ENCODE assay signal across 8 mouse cellular contexts in genomic region chr7:44586518-44586917, GRCm38 (mm10). TPM values are rescaled to one million over a fixed set of nuclear protein-coding genes. Genes with fewer than 3 reads are reported as not detected.
DNase-seq lines count a peak whose midpoint lies in the region; ATAC-seq and TF ChIP-seq lines count a peak whose summit lies in the region.

No protein-coding gene starts in this region.

- H3K9ac ChIP-seq in kidney, postnatal 0 days (ENCODE audit: low read depth, low read length), result no peak overlapping the region
- peak overlapping the region; percentile 1; the same call in 1 of the 2 replicates for H3K9ac ChIP-seq in intestine, embryonic 16.5 days (ENCODE audit: low read depth, low read length)
- H3K9ac ChIP-seq in midbrain, embryonic 11.5 days (ENCODE audit: low read length), result peak overlapping the region; percentile 65

- H3K36me3 ChIP-seq in kidney, postnatal 0 days (ENCODE audit: insufficient read depth, low read length), result no peaks in the 10 kb centered on the region
- no peaks in the 10 kb centered on the region for H3K36me3 ChIP-seq in intestine, embryonic 16.5 days (ENCODE audit: control insufficient read depth, insufficient read depth, low read length)
- no peaks in the 10 kb centered on the region for H3K36me3 ChIP-seq in midbrain, embryonic 11.5 days (ENCODE audit: control insufficient read depth, insufficient read depth, low read length)

- H3K4me3 ChIP-seq in kidney, postnatal 0 days (replicated peaks; ENCODE audit: low read depth, low read length), result 0 out of 2 replicates have a peak overlapping the region, but pooled peaks have one; percentile 2
- peak overlapping the region; percentile 43 for H3K4me3 ChIP-seq in cortical plate, adult 2 months (ENCODE audit: insufficient read depth, low read length)
- H3K4me3 ChIP-seq in intestine, embryonic 16.5 days (ENCODE audit: low read length), result peak overlapping the region; percentile 25
- peak overlapping the region; percentile 35 for H3K4me3 ChIP-seq in midbrain, embryonic 11.5 days (ENCODE audit: low read depth, low read length)
- H3K4me3 ChIP-seq in lung, adult 2 months (replicated peaks; ENCODE audit: extremely low read depth, low read depth, low read length), result no peak overlapping the region

- no peak for TF ChIP-seq CTCF in kidney, postnatal 0 days (IDR thresholded peaks at IDR 0.05; ENCODE audit: low read depth)
- no peak for TF ChIP-seq CTCF in cortical plate, adult 2 months (IDR thresholded peaks at IDR 0.05; ENCODE audit: extremely low read depth, insufficient read depth, low read length)
- TF ChIP-seq CTCF in lung, adult 2 months (IDR thresholded peaks at IDR 0.05; ENCODE audit: insufficient read depth, low read length), result no peak

- peaks cover 38% of the 10 kb centered on the region for H3K27me3 ChIP-seq in kidney, postnatal 0 days (ENCODE audit: insufficient read depth, low read length)
- peaks cover 53% of the 10 kb centered on the region for H3K27me3 ChIP-seq in intestine, embryonic 16.5 days (replicated peaks; ENCODE audit: control insufficient read depth, insufficient read depth, low read length)
- H3K27me3 ChIP-seq in midbrain, embryonic 11.5 days (ENCODE audit: control insufficient read depth, insufficient read depth, low read length), result peaks cover 25% of the 10 kb centered on the region

- DNase-seq in kidney, postnatal 0 days (ENCODE audit: low spot score), result no peak
- no peak for DNase-seq in kidney, adult 18-20 months
- DNase-seq in midbrain, embryonic 11.5 days (ENCODE audit: low spot score, missing footprints), result peak; percentile 96
- DNase-seq in adrenal gland, postnatal 14 days, result no peak
- DNase-seq in lung, adult 2 months, result no peak

- no peak; the same call in 1 of the 2 replicates for TF ChIP-seq POLR2A in cortical plate, adult 2 months (IDR thresholded peaks at IDR 0.05; ENCODE audit: extremely low read depth, insufficient read depth, low read length)
- no peak for TF ChIP-seq POLR2A in lung, adult 2 months (IDR thresholded peaks at IDR 0.05; ENCODE audit: borderline replicate concordance, extremely low read depth, low read depth, low read length)

- H3K9me3 ChIP-seq in kidney, postnatal 0 days (replicated peaks; ENCODE audit: low read length), result no peaks in the 10 kb centered on the region
- H3K9me3 ChIP-seq in intestine, embryonic 16.5 days (ENCODE audit: control insufficient read depth, low read length), result no peaks in the 10 kb centered on the region
- H3K9me3 ChIP-seq in midbrain, embryonic 11.5 days (ENCODE audit: control insufficient read depth, low read length), result no peaks in the 10 kb centered on the region

- no peak overlapping the region for H3K27ac ChIP-seq in kidney, postnatal 0 days
- no peak overlapping the region for H3K27ac ChIP-seq in cortical plate, adult 2 months (ENCODE audit: insufficient read depth, low read length)
- no peak overlapping the region for H3K27ac ChIP-seq in intestine, embryonic 16.5 days (ENCODE audit: low read length)
- H3K27ac ChIP-seq in midbrain, embryonic 11.5 days (ENCODE audit: low read depth, low read length), result no peak overlapping the region

- no peak for ATAC-seq in kidney, postnatal 0 days (replicated peaks; ENCODE audit: low FRiP score, low read depth)
- no peak for ATAC-seq in intestine, embryonic 16.5 days
- no peak for ATAC-seq in midbrain, embryonic 11.5 days (ENCODE audit: low FRiP score)
- no peak for ATAC-seq in granulocyte monocyte progenitor cell, adult 5-6 weeks (replicated peaks; ENCODE audit: poor library complexity, severe bottlenecking)

- H3K4me1 ChIP-seq in kidney, postnatal 0 days (replicated peaks; ENCODE audit: insufficient read depth, low read length), result peaks cover 3% of the 10 kb centered on the region; the same call in 1 of the 2 replicates
- peaks cover 4% of the 10 kb centered on the region; the same call in 1 of the 2 replicates for H3K4me1 ChIP-seq in cortical plate, adult 2 months (ENCODE audit: control insufficient read depth, insufficient read depth, low read length)
- peaks cover 12% of the 10 kb centered on the region for H3K4me1 ChIP-seq in intestine, embryonic 16.5 days (ENCODE audit: control insufficient read depth, insufficient read depth, low read length)
- H3K4me1 ChIP-seq in midbrain, embryonic 11.5 days (ENCODE audit: control insufficient read depth, insufficient read depth, low read length), result peaks cover 27% of the 10 kb centered on the region
- peaks cover 15% of the 10 kb centered on the region for H3K4me1 ChIP-seq in lung, adult 2 months (ENCODE audit: control insufficient read depth, insufficient read depth, low read length)

- WGBS in kidney, postnatal 0 days, result 13% methylated on average over 19 of the region's 19 CpGs
- 12% methylated on average over 19 of the region's 19 CpGs for WGBS in intestine, embryonic 16.5 days
- 10% methylated on average over 19 of the region's 19 CpGs for WGBS in midbrain, embryonic 11.5 days
- WGBS in lung, adult 2 months, result 20% methylated on average over 19 of the region's 19 CpGs

- peak overlapping the region; percentile 37 for H3K4me2 ChIP-seq in kidney, postnatal 0 days (ENCODE audit: low read length)
- H3K4me2 ChIP-seq in intestine, embryonic 16.5 days (ENCODE audit: low read depth, low read length), result peak overlapping the region; percentile 26
- peak overlapping the region; percentile 66 for H3K4me2 ChIP-seq in midbrain, embryonic 11.5 days

RNA-seq across cellular contexts. Expression of gene Kcnc3, which starts 3.9 kb away (rescaled TPM):
- polyA plus RNA-seq in kidney, postnatal 0 days (2015; fragmentation: Nextera tagmentation; extraction: Ambion mirVana), result 0.26 and 0.30 TPM in 2 replicates
- 54.9 and 62.0 TPM in 2 replicates for polyA plus RNA-seq in cortical plate, adult 2 months (2012; rRNA removed)
- 0.20 and 0.22 TPM in 2 replicates for polyA plus RNA-seq in intestine, embryonic 16.5 days (2015; fragmentation: Nextera tagmentation; extraction: Ambion mirVana)
- 0.86 and 1.3 TPM in 2 replicates for polyA plus RNA-seq in midbrain, embryonic 11.5 days (2014; fragmentation: Nextera tagmentation; extraction: Ambion mirVana)
- total RNA-seq in adrenal gland, postnatal 14 days (2021), result 5.5 and 6.8 TPM in 2 replicates
- total RNA-seq in granulocyte monocyte progenitor cell, adult 5-6 weeks (2014; fragmentation: Nextera tagmentation), result 0.36 and 0.92 TPM in 2 replicates
- total RNA-seq in granulocyte monocyte progenitor cell, adult 5-6 weeks (2017), result 0.05 TPM in 1 of 2 replicates, not detected in the other
- 36.0 and 42.5 TPM in 2 replicates for polyA plus RNA-seq in lung, adult 2 months (2012; rRNA removed)

RNA-seq across cellular contexts. Expression of gene Napsa, which starts 14.3 kb away (rescaled TPM):
- 376 and 408 TPM in 2 replicates for polyA plus RNA-seq in kidney, postnatal 0 days (2015; fragmentation: Nextera tagmentation; extraction: Ambion mirVana)
- 0.26 and 0.61 TPM in 2 replicates for polyA plus RNA-seq in cortical plate, adult 2 months (2012; rRNA removed)
- 3.4 and 3.9 TPM in 2 replicates for polyA plus RNA-seq in intestine, embryonic 16.5 days (2015; fragmentation: Nextera tagmentation; extraction: Ambion mirVana)
- 0.21 and 0.33 TPM in 2 replicates for polyA plus RNA-seq in midbrain, embryonic 11.5 days (2014; fragmentation: Nextera tagmentation; extraction: Ambion mirVana)
- total RNA-seq in adrenal gland, postnatal 14 days (2021), result 2.0 and 10.4 TPM in 2 replicates
- 258 and 328 TPM in 2 replicates for total RNA-seq in granulocyte monocyte progenitor cell, adult 5-6 weeks (2014; fragmentation: Nextera tagmentation)
- total RNA-seq in granulocyte monocyte progenitor cell, adult 5-6 weeks (2017), result 107 and 112 TPM in 2 replicates
- polyA plus RNA-seq in lung, adult 2 months (2012; rRNA removed), result 576 and 610 TPM in 2 replicates

RNA-seq across cellular contexts. Expression of gene Nr1h2, which starts 32.8 kb away (rescaled TPM):
- polyA plus RNA-seq in kidney, postnatal 0 days (2015; fragmentation: Nextera tagmentation; extraction: Ambion mirVana), result 80.6 and 83.0 TPM in 2 replicates
- polyA plus RNA-seq in cortical plate, adult 2 months (2012; rRNA removed), result 89.5 and 89.6 TPM in 2 replicates
- polyA plus RNA-seq in intestine, embryonic 16.5 days (2015; fragmentation: Nextera tagmentation; extraction: Ambion mirVana), result 79.3 and 83.3 TPM in 2 replicates
- 63.8 and 69.6 TPM in 2 replicates for polyA plus RNA-seq in midbrain, embryonic 11.5 days (2014; fragmentation: Nextera tagmentation; extraction: Ambion mirVana)
- 105 and 114 TPM in 2 replicates for total RNA-seq in adrenal gland, postnatal 14 days (2021)
- 56.8 and 63.3 TPM in 2 replicates for total RNA-seq in granulocyte monocyte progenitor cell, adult 5-6 weeks (2014; fragmentation: Nextera tagmentation)
- total RNA-seq in granulocyte monocyte progenitor cell, adult 5-6 weeks (2017), result 21.5 and 34.6 TPM in 2 replicates
- polyA plus RNA-seq in lung, adult 2 months (2012; rRNA removed), result 194 and 216 TPM in 2 replicates

RNA-seq across cellular contexts. Expression of gene Pold1, which starts 37.9 kb away (rescaled TPM):
- 38.0 and 45.9 TPM in 2 replicates for polyA plus RNA-seq in kidney, postnatal 0 days (2015; fragmentation: Nextera tagmentation; extraction: Ambion mirVana)
- 11.1 and 11.6 TPM in 2 replicates for polyA plus RNA-seq in cortical plate, adult 2 months (2012; rRNA removed)
- 68.5 and 76.4 TPM in 2 replicates for polyA plus RNA-seq in intestine, embryonic 16.5 days (2015; fragmentation: Nextera tagmentation; extraction: Ambion mirVana)
- polyA plus RNA-seq in midbrain, embryonic 11.5 days (2014; fragmentation: Nextera tagmentation; extraction: Ambion mirVana), result 51.8 and 58.5 TPM in 2 replicates
- 17.5 and 28.0 TPM in 2 replicates for total RNA-seq in adrenal gland, postnatal 14 days (2021)
- total RNA-seq in granulocyte monocyte progenitor cell, adult 5-6 weeks (2014; fragmentation: Nextera tagmentation), result 102 and 131 TPM in 2 replicates
- total RNA-seq in granulocyte monocyte progenitor cell, adult 5-6 weeks (2017), result 63.4 and 70.2 TPM in 2 replicates
- polyA plus RNA-seq in lung, adult 2 months (2012; rRNA removed), result 34.3 and 38.3 TPM in 2 replicates

RNA-seq across cellular contexts. Expression of gene Spib, which starts 54.6 kb away (rescaled TPM):
- 0.04 and 0.14 TPM in 2 replicates for polyA plus RNA-seq in kidney, postnatal 0 days (2015; fragmentation: Nextera tagmentation; extraction: Ambion mirVana)
- polyA plus RNA-seq in cortical plate, adult 2 months (2012; rRNA removed), result 0.08 and 0.27 TPM in 2 replicates
- polyA plus RNA-seq in intestine, embryonic 16.5 days (2015; fragmentation: Nextera tagmentation; extraction: Ambion mirVana), result 0.39 and 0.48 TPM in 2 replicates
- polyA plus RNA-seq in midbrain, embryonic 11.5 days (2014; fragmentation: Nextera tagmentation; extraction: Ambion mirVana), result 0.07 TPM in 1 of 2 replicates, not detected in the other
- 3.4 and 15.4 TPM in 2 replicates for total RNA-seq in adrenal gland, postnatal 14 days (2021)
- total RNA-seq in granulocyte monocyte progenitor cell, adult 5-6 weeks (2014; fragmentation: Nextera tagmentation), result 0.38 TPM in 1 of 2 replicates, not detected in the other
- not detected in 2 replicates for total RNA-seq in granulocyte monocyte progenitor cell, adult 5-6 weeks (2017)
- 11.2 and 11.7 TPM in 2 replicates for polyA plus RNA-seq in lung, adult 2 months (2012; rRNA removed)

Comparison
In these comparisons a context has a peak if more than half of its experiments do, and no peak if none do; other contexts are left out.
1. RNA of gene Kcnc3, which starts 3.9 kb away (polyA plus RNA-seq): 54.9 to 62.0 TPM in cortical plate, adult 2 months and 36.0 to 42.5 TPM in lung, adult 2 months; 0.86 to 1.3 TPM in midbrain, embryonic 11.5 days, 0.26 to 0.30 TPM in kidney, postnatal 0 days and 0.20 to 0.22 TPM in intestine, embryonic 16.5 days; every median in the first group is over 10 times any median in the second.
2. RNA of gene Napsa, which starts 14.3 kb away (polyA plus RNA-seq): 576 to 610 TPM in lung, adult 2 months and 376 to 408 TPM in kidney, postnatal 0 days; 3.4 to 3.9 TPM in intestine, embryonic 16.5 days, 0.26 to 0.61 TPM in cortical plate, adult 2 months and 0.21 to 0.33 TPM in midbrain, embryonic 11.5 days; every median in the first group is over 10 times any median in the second.
3. Peak in every context shown above with its lines, with median percentiles within 50 percentile points of each other: H3K4me2 ChIP-seq.